Mouse (Mus musculus) retina, postnatal 1 day (tissue): ENCODE measurements around the gene Emcn.

Experiments used
- DNase-seq: peaks from one replicate; pipeline ENCODE4 v3.0.0-alpha.2; 2012

The Emcn gene

DNA sequence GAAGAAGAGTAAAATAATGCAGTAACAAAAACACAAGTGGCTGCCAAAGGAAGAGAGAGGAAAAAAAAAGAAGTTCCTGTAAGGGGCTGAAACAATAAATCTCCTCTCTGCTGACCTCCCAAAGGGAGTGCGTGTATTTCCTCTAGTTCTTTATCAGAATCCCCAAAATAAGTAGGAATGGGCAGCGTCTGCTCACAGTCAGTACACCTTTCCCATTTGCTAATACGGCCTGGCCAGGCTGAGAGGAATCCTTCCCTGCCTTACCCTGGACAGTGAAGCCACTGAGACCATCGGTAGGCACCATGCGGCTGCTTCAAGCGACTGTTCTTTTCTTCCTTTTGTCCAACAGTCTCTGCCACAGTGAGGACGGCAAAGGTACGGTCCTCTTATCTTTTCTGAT, at the start of gene Emcn:
Gene Emcn (plus strand): TSS at position 130 of the 400 bp plus-strand sequence.
- DNase-seq, result no peak

DNA sequence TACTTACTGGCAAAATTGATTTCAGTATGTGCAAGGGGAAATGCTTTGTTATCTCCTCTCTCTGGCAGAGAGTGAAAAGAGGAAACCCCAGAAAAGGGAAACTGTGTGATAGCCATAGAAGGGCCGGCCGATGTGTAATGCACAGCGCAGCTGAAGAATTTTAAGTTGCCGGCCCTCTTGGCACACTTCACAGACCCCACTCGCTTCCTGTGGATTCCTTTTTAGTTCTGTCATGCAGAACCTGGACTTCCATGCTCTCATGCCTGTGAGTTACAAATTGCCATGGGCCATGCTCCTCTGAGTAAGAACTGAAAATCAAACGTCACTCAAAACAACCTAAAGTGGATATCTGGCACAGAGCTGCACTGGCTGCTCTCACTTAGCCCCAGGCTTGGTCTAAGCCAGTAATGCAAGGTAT, 47.7 kb upstream of the Emcn start:
- peak; percentile 14 for DNase-seq

- no peak for DNase-seq
Measured at GRCm38 (mm10) chr3:137298230-137298629, 42.6 kb upstream of the Emcn start.

GRCm38 (mm10) chr3:137300210-137300609, 40.7 kb upstream of the Emcn start:
- DNase-seq, result no peak

DNA sequence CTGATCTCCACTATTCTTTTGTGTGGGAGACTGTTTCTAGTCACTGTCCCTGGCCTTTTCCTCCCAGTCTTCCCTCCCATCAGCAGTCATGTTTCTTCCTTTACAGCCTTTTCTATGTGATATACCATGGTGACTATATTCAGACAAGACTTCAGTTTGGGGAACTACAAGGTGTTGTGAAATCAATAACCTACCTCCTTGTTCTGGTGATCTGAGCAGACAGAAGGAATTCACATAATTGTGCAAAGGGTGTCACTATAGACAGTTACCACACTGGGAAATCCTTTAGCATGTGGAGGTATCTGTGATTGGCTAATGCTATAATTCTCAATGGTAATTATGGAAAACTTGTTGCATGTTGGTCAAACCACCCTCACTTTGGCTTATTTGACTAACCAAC, 39.7 kb upstream of the Emcn start:
- DNase-seq, result no peak

- no peak for DNase-seq
Measured at GRCm38 (mm10) chr3:137302804-137303203, 38.1 kb upstream of the Emcn start.

GRCm38 (mm10) chr3:137309959-137310358, 30.9 kb upstream of the Emcn start:
- DNase-seq, result no peak

DNA sequence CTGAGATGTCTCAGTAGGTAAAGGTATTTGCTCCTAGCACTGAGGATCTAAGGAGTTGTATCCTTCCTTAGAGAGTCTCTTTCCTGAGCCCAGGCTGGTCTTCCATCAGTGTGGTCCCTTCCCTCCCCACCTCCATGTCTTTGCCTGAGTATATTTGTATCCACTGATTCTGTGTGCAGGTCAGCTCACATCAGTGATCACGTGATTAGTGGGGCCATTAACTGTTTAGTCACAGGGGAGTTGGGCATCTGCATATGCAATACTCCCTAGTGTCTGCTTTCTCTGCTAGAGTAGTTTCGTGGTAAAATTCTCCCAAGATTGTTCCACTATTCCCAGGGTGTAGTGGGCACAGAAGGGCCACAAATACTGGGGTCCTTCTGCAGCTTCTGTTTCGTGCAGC, 28.3 kb upstream of the Emcn start:
- no peak for DNase-seq

GRCm38 (mm10) chr3:137313775-137314362, 27.0 kb upstream of the Emcn start:
- DNase-seq, result no peak

DNA sequence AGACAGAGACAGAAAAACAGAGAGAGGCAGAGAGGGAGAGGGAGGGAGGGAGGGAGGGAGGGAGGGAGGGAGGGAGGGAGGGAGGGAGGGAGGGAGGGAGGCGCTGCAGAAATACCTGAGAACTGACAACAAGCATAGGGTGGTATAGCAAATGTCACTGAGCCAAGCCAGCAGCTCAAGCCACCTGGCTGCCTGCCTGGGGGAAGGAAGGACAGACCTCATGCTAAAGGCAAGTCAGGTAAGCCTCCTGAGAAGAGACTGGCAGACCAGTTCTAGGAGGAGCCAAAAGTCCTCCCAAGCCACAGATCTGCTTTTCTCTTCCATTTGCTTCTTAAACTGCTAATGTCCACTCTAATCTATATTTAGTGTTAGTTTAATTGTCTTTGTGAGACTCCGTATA, 22.5 kb upstream of the Emcn start:
- no peak for DNase-seq

GRCm38 (mm10) chr3:137319950-137320349, 20.9 kb upstream of the Emcn start:
- no peak for DNase-seq

DNA sequence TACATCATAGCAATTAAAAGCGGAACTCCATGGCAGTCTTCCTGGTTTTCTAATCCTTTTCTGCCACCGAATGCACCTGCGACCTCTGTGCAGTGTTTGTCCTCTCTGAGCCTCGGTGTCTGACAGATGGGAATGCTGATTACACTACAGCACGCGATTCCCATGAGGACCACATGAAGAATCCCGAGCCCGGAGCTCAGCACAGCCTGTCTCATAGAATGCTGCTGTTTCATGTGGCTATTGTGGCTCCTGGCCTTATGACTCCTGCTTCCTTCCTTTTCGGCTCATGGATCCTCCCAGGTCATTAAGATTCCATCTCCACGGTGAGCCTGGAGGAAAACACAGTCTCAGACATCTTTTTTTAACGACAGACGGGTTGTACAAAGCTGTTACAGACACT, 18.6 kb upstream of the Emcn start:
- DNase-seq, result peak; percentile 13

DNA sequence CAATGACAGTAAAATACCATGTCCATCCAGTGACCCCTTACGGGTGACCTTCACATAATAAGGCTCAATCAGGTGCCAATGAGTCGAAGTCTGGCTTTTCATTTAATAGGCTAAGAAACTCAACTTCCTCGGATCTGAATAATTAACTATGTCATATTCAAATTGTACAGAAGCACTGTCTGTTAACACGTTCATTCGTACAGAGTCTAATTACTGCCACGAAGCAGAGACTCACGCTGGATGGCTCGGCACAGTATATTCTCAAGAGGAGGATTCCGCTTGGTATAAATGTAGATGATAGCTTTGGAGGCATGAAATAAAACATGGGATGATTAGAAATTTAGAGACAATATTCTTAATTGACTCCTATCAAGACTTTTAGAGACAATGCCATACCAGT, 11.0 kb upstream of the Emcn start:
- peak; percentile 46 for DNase-seq

- DNase-seq, result no peak
Measured at GRCm38 (mm10) chr3:137330950-137331349, 9.9 kb upstream of the Emcn start.

- DNase-seq, result no peak
Measured at GRCm38 (mm10) chr3:137332531-137332930, 8.3 kb upstream of the Emcn start.

DNA sequence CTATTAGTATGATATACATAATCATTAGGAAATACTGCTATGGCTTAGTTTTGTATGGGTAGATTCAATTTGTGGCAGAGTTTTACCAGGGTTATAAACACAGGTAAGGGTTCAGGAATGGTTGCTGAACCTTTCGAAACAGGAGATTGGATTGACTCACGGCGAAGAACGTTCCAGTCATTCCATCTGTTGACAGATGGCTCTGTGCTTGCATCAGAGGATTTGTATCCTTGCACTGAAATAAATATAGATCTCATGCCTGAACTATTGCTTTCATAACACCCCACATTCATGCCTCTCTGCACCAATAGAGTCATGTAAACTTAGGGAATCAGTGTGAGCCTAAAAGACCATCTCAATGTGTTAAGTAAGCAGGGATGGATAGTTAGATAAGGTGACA, 4.9 kb upstream of the Emcn start:
- DNase-seq, result no peak

DNA sequence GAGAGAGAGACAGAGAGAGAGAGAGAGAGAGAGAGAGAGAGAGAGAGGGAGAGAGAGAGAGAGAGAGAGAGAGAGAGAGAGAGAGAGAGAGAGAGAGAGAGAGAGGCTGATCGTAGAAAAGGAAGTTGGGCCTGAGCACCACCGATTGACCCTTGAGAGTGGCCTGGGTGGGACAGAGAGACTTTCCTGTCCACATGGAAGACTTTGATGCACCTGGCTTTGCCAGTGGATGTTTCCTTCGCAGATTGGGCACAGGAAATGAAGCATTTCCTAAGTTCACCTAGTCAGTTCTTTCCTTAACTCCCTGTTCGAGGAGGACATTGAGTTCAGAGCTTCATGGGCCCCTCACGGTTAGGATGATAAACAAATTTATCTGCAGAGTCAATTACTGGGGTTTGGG, 2.6 kb downstream of the Emcn start:
- no peak for DNase-seq

DNA sequence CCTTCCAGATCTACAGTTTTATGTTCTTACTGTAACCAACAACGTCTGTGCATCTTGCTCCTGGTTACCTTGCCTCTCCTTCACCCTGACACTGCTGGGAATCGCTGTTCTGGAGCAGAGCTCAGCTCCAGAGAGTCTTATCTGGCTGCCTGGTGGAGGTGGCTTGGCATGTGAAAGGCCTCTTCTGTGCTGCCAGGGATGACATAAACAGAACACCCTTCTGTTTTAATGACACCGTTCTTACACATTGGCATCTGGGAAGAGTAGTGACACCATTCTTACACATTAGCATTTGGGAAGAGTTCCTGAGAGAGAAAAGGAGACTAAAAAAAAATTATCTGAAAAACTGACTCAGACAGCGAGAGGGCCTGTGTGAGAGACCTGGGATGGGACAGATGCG, 11.0 kb downstream of the Emcn start:
- no peak for DNase-seq

- DNase-seq, result no peak
Measured at GRCm38 (mm10) chr3:137356697-137357096, 15.8 kb downstream of the Emcn start.

DNA sequence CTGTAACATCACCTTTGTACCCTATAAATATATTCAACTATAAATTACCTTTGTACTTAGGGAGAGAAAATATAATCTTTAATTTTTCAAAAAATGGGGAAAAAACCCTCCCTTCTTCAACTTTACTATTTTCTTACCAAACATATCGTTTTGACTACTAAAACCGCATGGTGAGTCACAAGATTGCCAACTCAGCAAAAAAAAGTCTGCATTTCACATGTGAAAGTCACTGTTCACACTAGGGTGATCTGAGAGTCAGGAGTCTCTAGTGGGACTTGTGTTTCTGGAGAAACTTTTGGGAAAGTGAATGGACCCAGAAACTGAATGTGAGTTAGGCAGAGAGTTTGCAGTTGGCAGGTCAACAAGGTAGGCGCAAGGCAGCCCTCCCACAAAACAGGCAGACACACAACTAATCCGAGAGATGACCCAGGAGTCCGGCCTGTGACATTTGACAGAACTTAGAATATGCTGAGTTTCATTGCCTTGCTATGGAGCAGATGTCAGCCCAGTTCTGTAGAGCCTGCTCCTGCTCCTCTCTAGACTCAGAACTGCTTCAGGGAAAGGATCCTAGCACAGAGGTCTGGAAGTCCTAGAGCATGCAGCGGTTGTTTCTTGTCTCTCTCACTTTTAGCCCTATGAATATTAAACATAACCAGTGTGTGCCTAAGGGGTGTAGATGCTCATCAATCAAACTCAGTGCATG, 26.4 kb downstream of the Emcn start:
- no peak for DNase-seq

DNA sequence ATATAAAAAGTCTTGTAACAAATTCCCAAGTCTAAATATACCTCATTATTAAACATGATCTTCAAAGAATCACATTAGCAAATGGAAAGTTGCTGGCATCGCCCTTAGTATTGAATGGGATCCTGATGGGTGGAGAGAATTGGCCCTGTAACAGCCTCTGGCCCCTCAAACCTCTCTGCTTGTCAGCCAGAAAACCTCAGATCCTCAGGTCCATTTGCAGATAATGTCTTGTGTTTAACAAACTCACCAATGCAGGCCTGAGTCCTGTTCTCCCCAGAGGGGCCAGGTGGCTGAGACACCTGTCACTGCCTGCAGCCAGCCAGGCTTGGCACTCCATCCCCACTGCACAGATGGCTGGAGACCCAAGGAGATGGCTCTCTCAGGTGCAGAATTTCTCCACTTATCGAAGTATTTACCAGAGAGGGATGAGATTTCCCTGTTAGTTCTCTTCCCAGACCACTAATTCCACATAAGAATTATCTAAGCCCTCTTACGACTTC, 27.0 kb downstream of the Emcn start:
- no peak for DNase-seq

- DNase-seq, result no peak
Measured at GRCm38 (mm10) chr3:137372854-137373253, 32.0 kb downstream of the Emcn start.

DNA sequence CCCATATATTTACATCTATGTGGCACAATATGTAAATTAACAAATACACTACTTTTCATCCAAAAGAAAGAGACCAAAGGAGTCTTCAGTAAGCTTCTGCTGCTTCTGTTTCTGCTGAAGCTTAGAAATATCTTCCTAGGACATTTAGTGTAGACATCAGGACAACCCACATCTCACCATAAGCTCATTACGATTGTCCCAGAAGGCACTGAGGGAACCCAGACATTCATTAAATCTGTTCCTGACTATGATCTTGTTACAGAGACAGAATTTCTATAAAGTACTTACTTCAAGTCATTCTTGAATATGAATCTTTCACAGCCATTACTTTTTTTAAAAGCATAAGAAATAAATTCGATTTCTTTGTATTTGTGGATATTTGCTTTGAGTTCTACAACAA, 41.4 kb downstream of the Emcn start:
- DNase-seq, result no peak

DNA sequence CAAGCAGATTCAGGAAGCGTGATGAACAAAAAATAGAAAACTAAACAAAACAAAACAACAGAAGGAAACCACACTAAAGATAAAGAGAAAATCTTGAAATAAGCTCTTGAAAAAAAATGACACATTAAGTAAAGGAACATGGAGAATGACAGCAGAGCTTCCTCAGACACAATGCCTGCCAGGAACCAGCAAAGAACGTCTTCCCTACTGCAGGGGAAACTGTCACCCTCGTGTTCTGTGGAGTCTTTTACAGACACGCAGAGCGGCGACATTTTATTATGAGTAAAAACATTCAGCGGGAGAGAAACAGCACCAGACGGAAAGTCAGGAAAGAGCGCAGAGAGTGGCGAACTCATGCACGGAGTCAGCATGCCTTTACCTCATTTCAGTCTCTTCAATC, 54.7 kb downstream of the Emcn start:
- no peak for DNase-seq
